Mouse (Mus musculus): ENCODE measurements around the gene Nfe2l1.

Gene Nfe2l1

GRCm38 (mm10) chr11:96832541-96832940 lies 2.8 kb upstream of the Nfe2l1 start:
- no peaks in the 10 kb centered on the region; the same call in 1 of the 2 replicates for H3K27me3 ChIP-seq (ENCODE audit: control insufficient read depth, insufficient read depth, low read length, poor library complexity, severe bottlenecking)
- H3K36me3 ChIP-seq (ENCODE audit: control insufficient read depth, insufficient read depth, low read length, poor library complexity, severe bottlenecking) = no peaks in the 10 kb centered on the region

GRCm38 (mm10) chr11:96831516-96831915 lies 1.7 kb upstream of the Nfe2l1 start:
- no peaks in the 10 kb centered on the region for H3K36me3 ChIP-seq (ENCODE audit: control insufficient read depth, insufficient read depth, low read length, poor library complexity, severe bottlenecking)
- H3K27me3 ChIP-seq (ENCODE audit: control insufficient read depth, insufficient read depth, low read length, poor library complexity, severe bottlenecking) = no peaks in the 10 kb centered on the region; the same call in 1 of the 2 replicates
- no peak for DNase-seq (ENCODE audit: low read depth, low spot score)

More at GRCm38 (mm10) chr11:96832541-96832940, 2.8 kb upstream of the Nfe2l1 start:
- DNase-seq (ENCODE audit: low read depth, low spot score) = no peak

- DNase-seq (ENCODE audit: low read depth, low spot score) = no peak
- no peaks in the 10 kb centered on the region for H3K36me3 ChIP-seq (ENCODE audit: control insufficient read depth, insufficient read depth, low read length, poor library complexity, severe bottlenecking)
- H3K27me3 ChIP-seq (ENCODE audit: control insufficient read depth, insufficient read depth, low read length, poor library complexity, severe bottlenecking) = no peaks in the 10 kb centered on the region; the same call in 1 of the 2 replicates
Measured at GRCm38 (mm10) chr11:96830539-96831216, 910 bp upstream of the Nfe2l1 start.

- Histone ChIP-seq H3K27me3 (ENCODE audit: control insufficient read depth, insufficient read depth, low read length, poor library complexity, severe bottlenecking) (no peaks in the 10 kb centered on the region; the same call in 1 of the 2 replicates), H3K36me3 (ENCODE audit: control insufficient read depth, insufficient read depth, low read length, poor library complexity, severe bottlenecking) (no peaks in the 10 kb centered on the region)
- peak; percentile 78 for DNase-seq (ENCODE audit: low read depth, low spot score)
Measured at GRCm38 (mm10) chr11:96829403-96829812, 360 bp downstream of the Nfe2l1 start.

GRCm38 (mm10) chr11:96828881-96829280 lies 887 bp downstream of the Nfe2l1 start:
- H3K36me3 ChIP-seq (ENCODE audit: control insufficient read depth, insufficient read depth, low read length, poor library complexity, severe bottlenecking) = no peaks in the 10 kb centered on the region
- DNase-seq (ENCODE audit: low read depth, low spot score) = no peak
- H3K27me3 ChIP-seq (ENCODE audit: control insufficient read depth, insufficient read depth, low read length, poor library complexity, severe bottlenecking) = no peaks in the 10 kb centered on the region; the same call in 1 of the 2 replicates

DNA sequence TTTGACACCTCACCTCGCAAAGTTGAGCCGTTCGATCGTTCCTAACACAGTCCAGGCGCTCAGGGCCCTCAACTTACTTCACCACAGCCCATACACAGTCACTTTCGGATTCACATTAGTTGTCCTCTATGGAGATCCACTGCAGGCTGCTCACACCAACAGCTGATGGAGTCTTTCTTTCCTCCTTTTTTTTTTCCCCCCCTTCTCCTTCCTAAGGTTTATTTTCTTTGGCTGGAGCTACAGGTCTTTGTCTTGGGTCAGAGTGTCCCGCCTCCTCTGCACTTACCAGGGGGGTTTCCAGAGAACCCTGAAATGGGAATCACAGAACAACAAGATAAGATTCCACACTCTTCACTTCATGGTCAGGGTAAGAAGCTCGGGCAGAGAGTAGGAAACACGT lies 1.9 kb downstream of the Nfe2l1 start:
- H3K27me3 ChIP-seq (ENCODE audit: control insufficient read depth, insufficient read depth, low read length, poor library complexity, severe bottlenecking) = no peaks in the 10 kb centered on the region
- H3K36me3 ChIP-seq (ENCODE audit: control insufficient read depth, insufficient read depth, low read length, poor library complexity, severe bottlenecking) = no peaks in the 10 kb centered on the region
- no peak for DNase-seq (ENCODE audit: low read depth, low spot score)

DNA sequence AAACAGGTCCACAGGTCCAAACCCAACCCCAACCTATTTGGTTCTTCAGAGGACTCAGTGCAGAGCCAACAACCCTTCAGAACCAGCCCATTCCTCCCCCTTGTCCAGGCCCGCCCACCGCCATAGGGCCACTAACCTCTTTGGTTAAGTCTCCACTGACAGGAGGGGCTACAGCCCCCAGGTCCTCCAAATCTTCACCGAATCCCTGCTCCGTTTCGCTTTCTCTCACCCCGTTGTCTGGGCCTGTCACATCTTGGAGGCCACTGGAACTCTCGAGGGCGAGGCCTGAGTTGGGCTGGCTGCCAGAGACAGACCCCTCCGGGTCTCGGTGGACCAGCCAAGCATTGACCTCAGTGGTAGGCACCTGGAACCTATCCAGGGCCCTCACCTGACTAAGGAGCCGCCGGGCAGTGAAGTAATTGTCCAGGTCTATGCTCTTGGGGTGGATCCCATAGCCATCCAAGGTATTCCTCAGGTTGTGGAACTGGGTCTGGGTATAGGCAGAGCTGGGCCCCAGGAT lies 2.6 kb downstream of the Nfe2l1 start:
- H3K36me3 ChIP-seq (ENCODE audit: control insufficient read depth, insufficient read depth, low read length, poor library complexity, severe bottlenecking) = no peaks in the 10 kb centered on the region
- H3K27me3 ChIP-seq (ENCODE audit: control insufficient read depth, insufficient read depth, low read length, poor library complexity, severe bottlenecking) = no peaks in the 10 kb centered on the region
- no peak for DNase-seq (ENCODE audit: low read depth, low spot score)

GRCm38 (mm10) chr11:96826481-96826880 lies 3.3 kb downstream of the Nfe2l1 start:
- DNase-seq (ENCODE audit: low read depth, low spot score) = no peak
- H3K36me3 ChIP-seq (ENCODE audit: control insufficient read depth, insufficient read depth, low read length, poor library complexity, severe bottlenecking) = peaks cover 1% of the 10 kb centered on the region; the same call in 1 of the 2 replicates
- H3K27me3 ChIP-seq (ENCODE audit: control insufficient read depth, insufficient read depth, low read length, poor library complexity, severe bottlenecking) = no peaks in the 10 kb centered on the region

- Histone ChIP-seq H3K27me3 (ENCODE audit: control insufficient read depth, insufficient read depth, low read length, poor library complexity, severe bottlenecking) (no peaks in the 10 kb centered on the region), H3K36me3 (ENCODE audit: control insufficient read depth, insufficient read depth, low read length, poor library complexity, severe bottlenecking) (peaks cover 4% of the 10 kb centered on the region)
- no peak for DNase-seq (ENCODE audit: low read depth, low spot score)
Measured at GRCm38 (mm10) chr11:96824783-96825495, 4.8 kb downstream of the Nfe2l1 start.

DNA sequence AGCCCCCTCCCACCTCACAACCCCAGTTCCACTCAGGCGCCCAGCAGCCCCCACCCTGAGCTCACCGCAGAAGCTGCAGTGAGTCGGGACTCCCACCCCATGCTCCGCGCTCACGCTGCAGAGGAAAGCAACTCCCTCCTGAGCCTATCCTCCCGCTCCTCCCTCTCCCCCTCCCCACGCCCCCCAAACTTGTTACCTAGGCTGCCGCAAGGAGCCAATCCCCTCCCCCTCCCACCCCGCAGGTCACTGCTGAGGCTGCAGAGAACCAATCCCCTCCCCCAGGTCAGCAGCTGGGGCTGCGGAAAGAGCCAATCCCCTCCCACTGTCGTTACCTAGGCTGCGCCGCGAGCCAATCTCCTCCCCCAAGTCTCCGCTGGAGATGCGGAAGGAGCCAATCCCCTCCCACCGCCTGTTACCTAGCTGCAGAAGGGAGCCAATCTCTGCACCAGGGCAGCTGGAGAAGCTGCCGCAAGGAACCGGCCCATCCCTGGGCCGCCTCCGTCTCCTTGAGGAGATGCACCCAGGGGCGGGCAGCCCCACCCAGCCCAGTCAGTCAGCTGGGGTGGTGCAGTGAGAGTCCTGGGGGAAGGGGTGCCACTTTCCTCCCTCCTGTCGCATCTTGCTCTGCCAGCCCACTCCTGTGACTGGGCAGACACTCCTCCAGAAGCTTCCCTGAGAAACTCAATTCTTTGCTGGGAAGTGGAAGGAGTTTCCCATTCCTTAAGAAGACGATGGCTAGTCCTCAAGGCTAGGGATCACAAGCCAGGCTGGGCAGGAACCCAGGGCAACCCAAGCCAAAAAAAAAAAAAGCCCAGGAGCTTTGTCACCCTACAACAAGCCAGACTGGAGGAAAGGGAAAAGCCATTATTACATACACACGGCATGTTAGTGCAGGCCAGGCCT lies 5.6 kb downstream of the Nfe2l1 start:
- no peaks in the 10 kb centered on the region for H3K27me3 ChIP-seq (ENCODE audit: control insufficient read depth, insufficient read depth, low read length, poor library complexity, severe bottlenecking)
- DNase-seq (ENCODE audit: low read depth, low spot score) = peak; percentile 91

DNA sequence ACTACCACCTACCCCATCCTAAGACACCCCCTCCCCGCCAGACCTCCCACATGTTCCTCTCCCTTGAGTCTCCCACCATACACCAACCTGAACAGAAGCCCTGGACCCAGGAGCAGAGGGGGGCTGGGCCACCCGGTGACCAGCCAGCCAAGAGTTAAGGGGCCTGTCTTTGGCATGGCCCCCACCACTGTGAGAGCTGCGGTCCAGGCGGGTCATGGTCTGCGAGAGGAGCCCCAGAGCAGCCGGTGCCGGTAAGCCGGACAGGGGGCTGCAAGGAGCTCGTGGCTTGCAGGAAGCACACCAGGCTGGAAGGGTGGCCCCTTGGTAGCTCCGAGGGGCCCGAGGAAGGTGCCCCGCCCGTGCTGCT lies 6.3 kb downstream of the Nfe2l1 start:
- Histone ChIP-seq H3K36me3 (ENCODE audit: control insufficient read depth, insufficient read depth, low read length, poor library complexity, severe bottlenecking) (peaks cover 11% of the 10 kb centered on the region), H3K27me3 (ENCODE audit: control insufficient read depth, insufficient read depth, low read length, poor library complexity, severe bottlenecking) (no peaks in the 10 kb centered on the region)
- no peak for DNase-seq (ENCODE audit: low read depth, low spot score)

More for the DNA sequence above, 5.6 kb downstream of the Nfe2l1 start:
- peaks cover 9% of the 10 kb centered on the region for H3K36me3 ChIP-seq (ENCODE audit: control insufficient read depth, insufficient read depth, low read length, poor library complexity, severe bottlenecking)

DNA sequence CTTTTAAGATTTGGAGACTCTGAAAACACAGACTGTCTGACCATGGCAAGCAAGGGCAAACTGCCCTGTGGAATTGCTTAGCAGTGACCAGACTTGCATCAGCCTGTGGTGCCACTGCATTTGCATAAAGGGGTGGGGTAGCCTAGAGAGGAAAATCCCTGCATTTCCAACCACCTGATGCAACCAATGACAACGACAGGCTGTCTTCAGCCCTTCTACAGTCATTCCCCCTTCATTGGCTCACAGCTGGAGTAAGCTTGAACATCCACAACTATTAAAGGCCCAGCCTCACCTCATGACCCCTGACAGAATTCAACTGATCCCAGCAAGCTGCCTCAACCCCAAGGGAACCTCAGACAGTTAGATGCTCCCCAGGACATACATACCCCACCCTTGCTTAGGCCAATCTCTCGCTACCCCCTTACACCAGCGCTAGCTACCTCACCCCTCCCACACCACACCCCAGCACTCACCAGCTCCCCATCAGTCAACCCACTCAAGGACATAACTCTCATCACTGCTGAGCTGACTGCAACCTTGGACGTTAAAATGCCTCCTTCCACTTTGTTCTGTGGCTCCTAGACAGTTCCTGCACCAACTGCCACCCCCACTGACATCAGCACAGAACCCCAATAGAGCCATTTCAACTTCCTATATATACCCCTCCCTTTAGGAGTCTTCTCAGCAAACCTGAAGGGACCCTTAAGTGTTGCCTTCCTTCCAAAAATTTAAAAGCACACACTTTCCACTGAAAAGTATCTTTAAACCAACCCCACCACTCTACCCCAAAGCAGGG lies 6.9 kb downstream of the Nfe2l1 start:
- Histone ChIP-seq H3K27me3 (ENCODE audit: control insufficient read depth, insufficient read depth, low read length, poor library complexity, severe bottlenecking) (no peaks in the 10 kb centered on the region), H3K36me3 (ENCODE audit: control insufficient read depth, insufficient read depth, low read length, poor library complexity, severe bottlenecking) (peaks cover 11% of the 10 kb centered on the region)
- peak; percentile 80 for DNase-seq (ENCODE audit: low read depth, low spot score)

DNA sequence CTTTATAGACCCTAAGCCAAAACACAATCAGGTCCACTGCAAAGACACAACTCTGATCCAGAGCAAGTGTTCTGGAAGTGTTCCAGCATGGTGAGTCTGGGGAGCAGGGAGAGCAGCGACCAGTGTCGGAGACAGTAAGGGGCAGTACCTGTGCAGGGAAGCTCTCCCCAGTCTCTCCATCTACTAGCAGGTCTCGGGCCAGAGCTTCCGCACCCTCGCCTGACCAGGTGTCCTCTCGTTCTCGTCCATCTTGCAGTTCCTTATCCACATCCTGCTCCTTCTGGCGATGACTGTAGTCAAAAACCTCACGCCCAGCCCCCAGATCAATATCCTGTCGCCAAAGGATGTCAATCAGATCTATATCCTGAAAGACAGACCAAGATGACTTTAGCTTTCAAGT lies 7.8 kb downstream of the Nfe2l1 start:
- H3K36me3 ChIP-seq (ENCODE audit: control insufficient read depth, insufficient read depth, low read length, poor library complexity, severe bottlenecking) = peaks cover 13% of the 10 kb centered on the region
- no peak for DNase-seq (ENCODE audit: low read depth, low spot score)

More for the DNA sequence above, 7.8 kb downstream of the Nfe2l1 start:
- H3K27me3 ChIP-seq (ENCODE audit: control insufficient read depth, insufficient read depth, low read length, poor library complexity, severe bottlenecking) = no peaks in the 10 kb centered on the region
